Mouse (Mus musculus) retina, postnatal 7 days (tissue): ENCODE data around the gene Igfbp5.

ENCODE experiments used
- DNase-seq: peaks from one replicate; pipeline ENCODE4 v3.0.0-alpha.2; 2012; ENCODE audit warnings: low read depth, low spot score

Gene Igfbp5

DNA sequence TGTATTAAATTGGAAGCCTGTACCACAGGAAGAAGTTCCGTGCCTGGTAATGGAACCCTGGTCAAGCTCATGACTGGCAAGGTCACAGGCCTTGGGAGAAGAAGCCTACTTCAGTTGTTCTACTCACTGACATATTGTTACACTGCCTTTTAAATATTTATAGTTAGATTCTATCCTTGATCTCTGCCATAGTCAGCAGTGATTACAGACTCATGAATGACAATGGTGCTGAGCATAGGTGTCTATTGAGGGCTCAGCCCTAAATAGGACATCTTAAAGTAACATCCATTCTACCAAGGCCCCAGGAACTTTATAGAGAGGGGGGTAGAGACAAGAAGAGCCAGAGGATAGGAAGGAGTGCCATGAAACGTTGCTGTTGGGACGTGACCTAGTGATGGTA lies 63.6 kb downstream of the Igfbp5 start:
- no peak for DNase-seq

GRCm38 (mm10) chr1:72809951-72810675 lies 64.6 kb downstream of the Igfbp5 start:
- no peak for DNase-seq

DNA sequence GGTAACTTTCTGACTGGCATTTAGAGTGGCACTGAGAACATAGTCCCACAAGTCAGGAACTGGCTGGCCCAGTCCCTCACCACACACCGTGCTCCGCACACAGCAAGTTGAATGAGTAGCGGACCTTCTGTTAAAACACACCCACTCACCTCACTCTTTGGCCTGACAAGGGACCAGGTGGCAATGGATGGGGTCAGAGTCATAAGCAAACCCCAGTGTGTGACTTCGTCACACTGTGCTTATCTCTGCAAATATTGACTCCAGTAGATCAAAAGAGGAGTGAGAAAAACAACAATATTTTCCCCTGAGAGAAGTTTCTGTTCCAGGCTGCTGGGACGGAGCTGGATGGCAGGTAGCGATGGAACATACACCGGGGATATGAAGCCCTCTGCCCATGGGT lies 65.4 kb downstream of the Igfbp5 start:
- no peak for DNase-seq
